Mouse (Mus musculus) midbrain, embryonic 13.5 days (tissue): ENCODE measurements around the gene Ccl1. TPM values are rescaled to one million over a fixed set of nuclear protein-coding genes. Genes with fewer than 3 reads are reported as not detected.

Source experiments
- ATAC-seq: fragments of 200-750 bp; cut with Nextera tagmentation; 2 replicates; pipeline ENCODE4 v1.8.0; 2017; ENCODE audit warnings: mild to moderate bottlenecking, moderate TSS enrichment, moderate library complexity
- H3K27ac ChIP-seq: fragments of 300-500 bp; sonication (generic); 2 replicates; pipeline ENCODE4 v1.5.1; 2015; ENCODE audit warnings: inconsistent platforms, mild to moderate bottlenecking, moderate library complexity
- H3K27me3 ChIP-seq: fragments of 300-500 bp; sonication (generic); 2 replicates; pipeline ENCODE4 v1.6.1; 2015; ENCODE audit warnings: mild to moderate bottlenecking, inconsistent platforms
- H3K36me3 ChIP-seq: fragments of 300-500 bp; sonication (generic); 2 replicates; pipeline ENCODE4 v1.6.1; 2015; ENCODE audit warnings: mild to moderate bottlenecking, inconsistent platforms
- H3K4me1 ChIP-seq: fragments of 300-500 bp; sonication (generic); replicated peaks from 2 replicates; pipeline ENCODE4 v1.6.1; 2015; ENCODE audit warnings: inconsistent platforms
- H3K4me2 ChIP-seq: fragments of 300-500 bp; sonication (generic); replicated peaks from 2 replicates; pipeline ENCODE4 v1.6.1; 2015; ENCODE audit warnings: moderate library complexity, mild to moderate bottlenecking, inconsistent platforms
- H3K4me3 ChIP-seq: fragments of 300-500 bp; sonication (generic); replicated peaks from 2 replicates; pipeline ENCODE4 v1.5.1; 2015; ENCODE audit warnings: mild to moderate bottlenecking, inconsistent platforms
- H3K9ac ChIP-seq: fragments of 300-500 bp; sonication (generic); replicated peaks from 2 replicates; pipeline ENCODE4 v1.6.1; 2015; ENCODE audit warnings: mild to moderate bottlenecking, inconsistent platforms
- H3K9me3 ChIP-seq: fragments of 300-500 bp; sonication (generic); 2 replicates; pipeline ENCODE4 v1.6.1; 2016; ENCODE audit warnings: mild to moderate bottlenecking, inconsistent platforms
- WGBS: fragments of 180-500 bp; shearing (Covaris S2); methylation state at CpG from one replicate; pipeline ENCODE4 v1.1.7; 2015; 5-methylcytosine and 5-hydroxymethylcytosine counted together
- polyA plus RNA-seq: library from polyadenylated mRNA; unstranded; fragments of >200 nt; fragmentation: Nextera tagmentation; extraction: Ambion mirVana; gene quantifications from 2 replicates; pipeline ENCODE4 v1.2.1, GENCODE M21; 2015

Ccl1 gene
- polyA plus RNA-seq, 1 experiment from 2014 or later: 0.35 TPM

- no peak overlapping the region for H3K4me3 ChIP-seq
- H3K9me3 ChIP-seq: no peaks in the 10 kb centered on the region
- no peak for ATAC-seq
- H3K27ac ChIP-seq: no peak overlapping the region
- WGBS: 91% methylated on average over 2 of the region's 2 CpGs
- no peaks in the 10 kb centered on the region for H3K4me1 ChIP-seq
- no peak overlapping the region for H3K9ac ChIP-seq
- H3K4me2 ChIP-seq: no peak overlapping the region
- H3K36me3 ChIP-seq: no peaks in the 10 kb centered on the region
- 0 out of 2 replicates have a peak, but pooled peaks cover 3% of the 10 kb centered on the region for H3K27me3 ChIP-seq
Observed at GRCm38 (mm10) chr11:82173491-82173890, 132.0 kb downstream of the Ccl1 start.

GRCm38 (mm10) chr11:82171316-82172071 lies 134.0 kb downstream of the Ccl1 start:
- H3K27me3 ChIP-seq: no peaks in the 10 kb centered on the region
- WGBS: 76% methylated on average over 7 of the region's 7 CpGs
- H3K27ac ChIP-seq: no peak overlapping the region
- ATAC-seq: no peak
- H3K4me2 ChIP-seq: no peak overlapping the region
- H3K9me3 ChIP-seq: no peaks in the 10 kb centered on the region
- H3K4me1 ChIP-seq: no peaks in the 10 kb centered on the region
- H3K9ac ChIP-seq: no peak overlapping the region
- no peaks in the 10 kb centered on the region for H3K36me3 ChIP-seq
- no peak overlapping the region for H3K4me3 ChIP-seq

GRCm38 (mm10) chr11:82169456-82169855 lies 136.0 kb downstream of the Ccl1 start:
- Histone ChIP-seq H3K27ac (no peak overlapping the region), H3K4me3 (no peak overlapping the region), H3K27me3 (no peaks in the 10 kb centered on the region), H3K9me3 (no peaks in the 10 kb centered on the region), H3K4me1 (no peaks in the 10 kb centered on the region), H3K4me2 (no peak overlapping the region), H3K36me3 (no peaks in the 10 kb centered on the region), H3K9ac (no peak overlapping the region)
- no peak for ATAC-seq
- WGBS: 93% methylated on average over 4 of the region's 4 CpGs

- Histone ChIP-seq H3K27ac (no peak overlapping the region), H3K4me1 (no peaks in the 10 kb centered on the region), H3K9ac (no peak overlapping the region), H3K9me3 (no peaks in the 10 kb centered on the region), H3K36me3 (no peaks in the 10 kb centered on the region), H3K4me3 (no peak overlapping the region), H3K4me2 (no peak overlapping the region), H3K27me3 (no peaks in the 10 kb centered on the region)
- 89% methylated on average over 2 of the region's 2 CpGs for WGBS
- ATAC-seq: no peak
Observed at GRCm38 (mm10) chr11:82168308-82168707, 137.2 kb downstream of the Ccl1 start.

- Histone ChIP-seq H3K36me3 (no peaks in the 10 kb centered on the region), H3K9me3 (no peaks in the 10 kb centered on the region), H3K9ac (no peak overlapping the region), H3K4me2 (no peak overlapping the region), H3K27me3 (no peaks in the 10 kb centered on the region), H3K4me3 (no peak overlapping the region), H3K27ac (no peak overlapping the region), H3K4me1 (no peaks in the 10 kb centered on the region)
- 67% methylated on average over 8 of the region's 8 CpGs for WGBS
- no peak for ATAC-seq
Observed at GRCm38 (mm10) chr11:82163285-82163684, 142.2 kb downstream of the Ccl1 start.

- Histone ChIP-seq H3K4me3 (no peak overlapping the region), H3K36me3 (no peaks in the 10 kb centered on the region), H3K27ac (no peak overlapping the region), H3K4me1 (no peaks in the 10 kb centered on the region), H3K27me3 (no peaks in the 10 kb centered on the region), H3K4me2 (no peak overlapping the region), H3K9ac (no peak overlapping the region), H3K9me3 (no peaks in the 10 kb centered on the region)
- no peak for ATAC-seq
- WGBS: 95% methylated on average over 2 of the region's 2 CpGs
Observed at GRCm38 (mm10) chr11:82159126-82159525, 146.4 kb downstream of the Ccl1 start.

- WGBS: 78% methylated on average over 7 of the region's 7 CpGs
Observed at GRCm38 (mm10) chr11:82139492-82140094, 165.9 kb downstream of the Ccl1 start.

GRCm38 (mm10) chr11:82136196-82136595 lies 169.3 kb downstream of the Ccl1 start:
- WGBS: 92% methylated on average over 2 of the region's 2 CpGs
- no peak for ATAC-seq

More at GRCm38 (mm10) chr11:82139492-82140094, 165.9 kb downstream of the Ccl1 start:
- Histone ChIP-seq H3K27ac (no peak overlapping the region), H3K9me3 (no peaks in the 10 kb centered on the region), H3K4me1 (no peaks in the 10 kb centered on the region), H3K9ac (no peak overlapping the region), H3K4me3 (no peak overlapping the region), H3K27me3 (no peaks in the 10 kb centered on the region), H3K4me2 (no peak overlapping the region), H3K36me3 (no peaks in the 10 kb centered on the region)
- no peak for ATAC-seq

GRCm38 (mm10) chr11:82132977-82133376 lies 172.5 kb downstream of the Ccl1 start:
- Histone ChIP-seq H3K9ac (no peak overlapping the region), H3K4me2 (no peak overlapping the region), H3K27me3 (no peaks in the 10 kb centered on the region), H3K9me3 (no peaks in the 10 kb centered on the region), H3K4me1 (no peaks in the 10 kb centered on the region), H3K27ac (no peak overlapping the region), H3K4me3 (no peak overlapping the region), H3K36me3 (no peaks in the 10 kb centered on the region)
- no peak for ATAC-seq
- WGBS: 78% methylated on average over 1 of the region's 1 CpGs

More at GRCm38 (mm10) chr11:82136196-82136595, 169.3 kb downstream of the Ccl1 start:
- Histone ChIP-seq H3K27ac (no peak overlapping the region), H3K9me3 (no peaks in the 10 kb centered on the region), H3K9ac (no peak overlapping the region), H3K36me3 (no peaks in the 10 kb centered on the region), H3K4me3 (no peak overlapping the region), H3K4me1 (no peaks in the 10 kb centered on the region), H3K27me3 (no peaks in the 10 kb centered on the region), H3K4me2 (no peak overlapping the region)

Other genes starting within 250 kb of the Ccl1 start
- gene Ccl11, start 247.9 kb downstream of the Ccl1 start, polyA plus RNA-seq: not detected in 2 replicates
- 0.70 and 1.9 TPM in 2 replicates for gene Ccl12, start 203.8 kb downstream of the Ccl1 start, polyA plus RNA-seq
- not detected in 2 replicates for gene Ccl8, start 190.5 kb downstream of the Ccl1 start, polyA plus RNA-seq
- gene Tmem132e, start 83.2 kb upstream of the Ccl1 start, polyA plus RNA-seq: 1.2 and 1.4 TPM in 2 replicates